Mouse (Mus musculus) cerebellum, adult 2 months (tissue): ENCODE results near the gene Cyp4a10.

Experiments
- CTCF ChIP-seq: fragments of 200-500 bp; IDR thresholded peaks from 2 replicates; pipeline ENCODE4 v1.5.1; 2011; ENCODE audit warnings: low read depth, mild to moderate bottlenecking, control low read depth, low read length, moderate library complexity, borderline replicate concordance; ENCODE audit not compliant: insufficient read depth
- POLR2A ChIP-seq: fragments of 200-500 bp; IDR thresholded peaks from 2 replicates; pipeline ENCODE4 v1.6.1; 2011; ENCODE audit warnings: low read length, control low read depth, borderline replicate concordance; ENCODE audit not compliant: insufficient read depth

- TF ChIP-seq CTCF (no peak), POLR2A (no peak)
These were observed 36.9 kb upstream of the Cyp4a10 start for GRCm38 (mm10) chr4:115481006-115481652.
